Mouse (Mus musculus) adrenal gland, postnatal 25 days (tissue): ENCODE results near the gene Csnk1g2. TPM values are rescaled to one million over a fixed set of nuclear protein-coding genes. Genes with fewer than 3 reads are reported as not detected.

Source experiments
- DNase-seq: peaks from one replicate; pipeline ENCODE4 v3.0.0; 2021; ENCODE audit warnings: mixed read lengths
- microRNA-seq, 2 experiments: library from miRNA; unstranded; fragments of <30 nt; microRNA quantifications; one replicate each; pipeline ENCODE4 v1.2.0; 2021
- total RNA-seq: library from RNA; stranded (reverse); gene quantifications from 2 replicates; pipeline ENCODE4 v1.2.3, GENCODE M21; 2021

Gene Csnk1g2
- total RNA-seq, 1 experiment from 2014 or later: 157 TPM

DNA sequence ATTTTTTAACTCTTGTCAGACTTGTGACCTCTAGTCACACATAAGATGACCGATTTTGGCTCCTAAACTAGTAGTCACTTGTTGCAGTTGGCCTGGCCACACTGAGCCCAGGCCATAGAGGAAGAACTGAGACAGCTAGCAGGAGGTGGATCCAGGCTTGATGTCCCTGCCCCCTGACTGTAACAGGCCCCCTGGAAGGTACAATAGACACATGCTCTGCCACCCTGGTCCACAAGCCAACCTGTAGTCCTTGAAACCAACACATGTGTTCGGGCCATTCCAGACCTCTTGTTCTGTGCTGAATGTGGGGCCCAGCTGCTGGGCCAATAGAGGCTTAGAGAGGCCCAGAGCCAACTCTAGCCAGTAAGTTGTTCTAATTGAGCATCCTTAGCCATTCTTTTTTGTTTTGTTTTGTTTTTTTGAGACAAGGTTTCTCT, 57.6 kb downstream of the Csnk1g2 start:
- DNase-seq: no peak

DNA sequence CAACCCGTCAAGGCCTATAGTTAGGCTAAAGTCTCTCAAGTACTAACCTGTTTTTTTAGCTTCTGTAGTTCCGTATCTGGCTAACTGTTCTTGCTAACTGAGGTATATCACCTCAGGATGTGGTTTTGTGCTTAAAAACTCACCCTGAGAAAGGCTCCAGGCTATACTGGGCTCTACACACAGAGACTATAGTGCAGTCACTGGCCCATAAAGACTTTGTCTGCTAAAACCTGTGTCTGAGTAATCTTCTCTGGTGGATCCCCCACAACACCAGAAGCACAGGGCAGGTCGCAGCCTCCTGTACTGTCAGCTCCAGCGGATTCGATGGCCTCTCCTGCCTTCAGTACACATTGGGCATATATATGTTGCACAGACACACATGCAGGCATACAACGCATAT, 59.4 kb downstream of the Csnk1g2 start:
- DNase-seq: no peak

DNA sequence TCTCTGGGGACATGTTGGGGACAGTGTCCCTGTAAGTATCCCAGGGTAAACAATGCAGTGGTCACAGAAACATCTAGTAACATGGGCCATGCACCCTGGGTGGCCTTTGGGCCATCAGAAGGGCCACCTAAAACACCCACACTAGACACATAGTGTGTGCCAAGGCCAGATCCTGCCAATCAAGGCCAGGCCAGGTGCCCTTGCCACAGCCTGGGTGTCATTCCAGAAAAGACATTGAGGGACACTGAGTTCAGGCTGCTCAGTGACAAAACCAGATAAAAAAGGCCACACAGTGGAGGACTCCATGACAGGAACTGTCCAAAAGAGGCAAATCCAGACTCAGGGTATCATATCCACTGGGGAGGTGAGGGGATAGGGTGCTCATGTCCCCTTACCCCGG, 61.0 kb downstream of the Csnk1g2 start:
- DNase-seq: no peak

DNA sequence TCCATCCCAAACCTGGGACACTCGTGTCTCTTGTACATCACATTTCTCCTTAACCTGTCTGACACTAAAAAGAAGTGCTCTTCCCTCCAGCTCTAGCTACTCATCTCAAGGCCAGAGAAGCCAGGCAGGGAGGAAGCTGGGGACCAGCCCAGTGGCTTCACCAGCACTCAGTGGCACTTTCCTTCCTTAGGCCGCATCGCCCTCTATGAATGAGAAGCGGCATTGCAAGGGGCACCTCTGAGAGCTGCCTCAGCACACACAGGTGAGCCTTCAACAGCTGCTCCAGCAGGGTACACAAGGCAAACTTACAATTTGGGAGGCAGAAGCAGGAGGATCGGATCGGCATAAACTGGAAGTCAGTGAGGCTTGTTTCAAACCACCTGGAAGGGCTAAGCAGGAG, 61.6 kb downstream of the Csnk1g2 start:
- peak; percentile 70 for DNase-seq

DNA sequence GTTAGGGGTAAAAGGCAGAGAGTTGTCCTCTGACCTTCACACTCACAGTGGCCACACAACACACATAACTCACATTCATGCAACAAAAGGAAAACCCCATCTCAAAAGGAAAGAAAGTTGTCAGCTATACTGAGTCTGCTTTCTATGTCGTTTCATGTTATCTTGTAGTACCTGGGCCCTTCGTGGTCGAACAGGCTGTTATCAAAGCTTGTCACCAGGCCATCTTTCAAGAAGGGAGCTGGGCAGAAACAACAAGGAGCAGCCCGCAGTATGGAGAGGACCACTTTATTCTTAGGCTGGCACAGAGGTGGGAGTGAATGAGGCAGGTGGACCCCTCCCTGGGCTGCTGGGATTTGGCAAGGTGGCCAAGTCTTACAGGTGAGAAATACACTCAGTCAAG, 62.3 kb downstream of the Csnk1g2 start:
- DNase-seq: no peak

DNA sequence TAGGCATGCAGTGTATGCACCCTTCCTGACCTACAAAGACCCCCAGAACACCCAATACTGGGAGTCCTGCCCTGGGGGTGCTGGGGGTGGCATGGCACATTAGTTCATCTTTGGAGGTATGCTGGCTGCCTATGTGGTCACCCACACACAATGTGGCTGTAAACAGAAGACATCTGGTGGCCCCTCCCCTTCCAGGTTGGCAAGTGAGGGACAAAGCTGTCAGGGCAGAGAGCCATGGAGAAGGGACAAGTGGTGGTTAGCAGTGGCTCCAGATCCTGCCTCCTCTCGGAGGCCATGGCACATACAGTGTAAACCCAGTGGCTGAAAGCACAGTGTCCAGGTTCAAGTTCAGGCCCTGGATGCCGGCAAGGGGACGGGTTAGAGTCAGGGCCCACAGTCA, 64.0 kb downstream of the Csnk1g2 start:
- no peak for DNase-seq

DNA sequence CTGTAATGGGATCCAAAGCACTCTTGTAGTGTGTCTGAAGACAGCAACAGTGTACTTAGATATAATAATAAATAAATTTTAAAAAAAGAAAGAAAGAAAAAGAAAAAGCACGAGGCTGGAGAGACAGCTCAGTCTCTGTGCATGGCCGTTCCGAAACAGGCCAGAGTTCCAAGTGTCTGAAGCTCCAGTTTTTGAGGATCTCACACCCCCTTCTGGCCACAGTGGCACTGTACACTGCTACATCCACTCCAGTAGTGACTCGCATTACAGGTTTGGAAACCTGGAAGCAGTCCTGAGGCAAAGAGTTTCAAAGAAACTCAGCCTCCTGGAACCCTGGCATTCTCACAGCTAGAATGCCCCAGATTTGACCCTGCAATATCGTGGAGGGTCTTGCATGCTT, 65.2 kb downstream of the Csnk1g2 start:
- DNase-seq: peak; percentile 63

Small RNA genes within 50 kb of the gene (microRNA-seq; reads per million reads assigned to microRNA genes)
- gene Mir6912: 0.71 to 1.0 reads per million in 2 experiments

Other genes starting within 250 kb of the Csnk1g2 start
- gene Mex3d, start 235.2 kb upstream of the Csnk1g2 start, total RNA-seq: 18.3 and 21.7 TPM in 2 replicates
- 127 and 139 TPM in 2 replicates for gene Mbd3, start 223.3 kb upstream of the Csnk1g2 start, total RNA-seq
- gene Uqcr11, start 216.0 kb upstream of the Csnk1g2 start, total RNA-seq: 728 and 779 TPM in 2 replicates
- gene Tcf3, start 189.2 kb upstream of the Csnk1g2 start, total RNA-seq: 63.1 and 84.1 TPM in 2 replicates
- gene Onecut3, start 128.0 kb upstream of the Csnk1g2 start, total RNA-seq: not detected in 2 replicates
- 0.29 and 0.64 TPM in 2 replicates for gene Atp8b3, start 83.7 kb upstream of the Csnk1g2 start, total RNA-seq
- 57.4 and 63.5 TPM in 2 replicates for gene Rexo1, start 61.3 kb upstream of the Csnk1g2 start, total RNA-seq
- 9.6 and 14.8 TPM in 2 replicates for gene Klf16, start 45.5 kb upstream of the Csnk1g2 start, total RNA-seq
- gene Abhd17a, start 32.5 kb upstream of the Csnk1g2 start, total RNA-seq: 87.8 and 100 TPM in 2 replicates
- gene Scamp4, start 20.0 kb upstream of the Csnk1g2 start, total RNA-seq: 64.8 and 68.6 TPM in 2 replicates
- 3.5 and 5.6 TPM in 2 replicates for gene Adat3, start 20.0 kb upstream of the Csnk1g2 start, total RNA-seq
- gene Gm49322, start 16.8 kb upstream of the Csnk1g2 start, total RNA-seq: 2.3 and 3.0 TPM in 2 replicates
- gene Btbd2, start 34.2 kb downstream of the Csnk1g2 start, total RNA-seq: 68.4 and 79.2 TPM in 2 replicates
- gene Mknk2, start 55.3 kb downstream of the Csnk1g2 start, total RNA-seq: 155 and 164 TPM in 2 replicates
- 15.2 and 18.8 TPM in 2 replicates for gene Mob3a, start 79.1 kb downstream of the Csnk1g2 start, total RNA-seq
- 21.6 and 37.1 TPM in 2 replicates for gene Izumo4, start 79.3 kb downstream of the Csnk1g2 start, total RNA-seq
- gene Ap3d1, start 119.4 kb downstream of the Csnk1g2 start, total RNA-seq: 94.4 and 102 TPM in 2 replicates
- gene Dot1l, start 132.4 kb downstream of the Csnk1g2 start, total RNA-seq: 97.3 and 102 TPM in 2 replicates
- 56.7 and 60.1 TPM in 2 replicates for gene Sf3a2, start 175.4 kb downstream of the Csnk1g2 start, total RNA-seq
- gene Plekhj1, start 175.8 kb downstream of the Csnk1g2 start, total RNA-seq: 114 and 132 TPM in 2 replicates
- 0.79 and 0.90 TPM in 2 replicates for gene Amh, start 182.4 kb downstream of the Csnk1g2 start, total RNA-seq
- gene Jsrp1, start 190.7 kb downstream of the Csnk1g2 start, total RNA-seq: 6.7 and 8.7 TPM in 2 replicates
- gene Oaz1, start 203.8 kb downstream of the Csnk1g2 start, total RNA-seq: 742 and 955 TPM in 2 replicates
- gene Lingo3, start 221.2 kb downstream of the Csnk1g2 start, total RNA-seq: 3.5 and 5.1 TPM in 2 replicates
- gene Lsm7, start 232.4 kb downstream of the Csnk1g2 start, total RNA-seq: 42.8 and 49.8 TPM in 2 replicates
- gene Sppl2b, start 232.4 kb downstream of the Csnk1g2 start, total RNA-seq: 38.8 and 48.5 TPM in 2 replicates
- gene Tmprss9, start 249.0 kb downstream of the Csnk1g2 start, total RNA-seq: not detected in 2 replicates